Mouse (Mus musculus) hindbrain, postnatal 0 days (tissue): ENCODE measurements around the gene Tgfb1. TPM values are rescaled to one million over a fixed set of nuclear protein-coding genes. Genes with fewer than 3 reads are reported as not detected.

Experiments
- ATAC-seq: fragments of 200-750 bp; cut with Nextera tagmentation; 2 replicates; pipeline ENCODE4 v1.8.0; 2017; ENCODE audit warnings: mild to moderate bottlenecking, moderate TSS enrichment, moderate library complexity
- DNase-seq: peaks from one replicate; pipeline ENCODE4 v3.0.0-alpha.2; 2015; ENCODE audit warnings: low spot score
- H3K27ac ChIP-seq: fragments of 300-500 bp; sonication (generic); 2 replicates; pipeline ENCODE4 v1.5.1; 2014; ENCODE audit warnings: mild to moderate bottlenecking
- H3K27me3 ChIP-seq: fragments of 300-500 bp; sonication (generic); 2 replicates; pipeline ENCODE4 v1.6.1; 2014; ENCODE audit warnings: low read length, mixed read lengths; ENCODE audit not compliant: insufficient read depth
- H3K36me3 ChIP-seq: fragments of 300-500 bp; sonication (generic); 2 replicates; pipeline ENCODE4 v1.6.1; 2014; ENCODE audit warnings: low read length, mixed read lengths; ENCODE audit not compliant: insufficient read depth
- H3K4me1 ChIP-seq: fragments of 300-500 bp; sonication (generic); 2 replicates; pipeline ENCODE4 v1.6.1; 2014; ENCODE audit warnings: antibody characterized with exemption, low read length, mixed read lengths; ENCODE audit not compliant: insufficient read depth
- H3K4me2 ChIP-seq: fragments of 300-500 bp; sonication (generic); 2 replicates; pipeline ENCODE4 v1.6.1; 2014; ENCODE audit warnings: low read depth, mild to moderate bottlenecking, low read length, moderate library complexity, mixed read lengths
- H3K4me3 ChIP-seq: fragments of 300-500 bp; sonication (generic); 2 replicates; pipeline ENCODE4 v1.5.1; 2014; ENCODE audit warnings: low read length
- H3K9ac ChIP-seq: fragments of 300-500 bp; sonication (generic); replicated peaks from 2 replicates; pipeline ENCODE4 v1.6.1; 2014; ENCODE audit warnings: mild to moderate bottlenecking, low read length, moderate library complexity, mixed read lengths
- H3K9me3 ChIP-seq: fragments of 300-500 bp; sonication (generic); 2 replicates; pipeline ENCODE4 v1.6.1; 2016; ENCODE audit warnings: low read length, mixed read lengths
- CTCF ChIP-seq: IDR thresholded peaks from 2 replicates; pipeline ENCODE4 v1.5.1; 2016; ENCODE audit warnings: antibody characterized with exemption, control low read depth, low read depth
- whole genome bisulfite sequencing: fragments of 180-500 bp; shearing (Covaris S2); extraction: QIAGEN DNeasy Blood & Tissue Kit; methylation state at CpG from one replicate; pipeline ENCODE4 v1.1.7; 2014; 5-methylcytosine and 5-hydroxymethylcytosine counted together
- polyA plus RNA-seq: library from polyadenylated mRNA; unstranded; fragments of >200 nt; fragmentation: Nextera tagmentation; extraction: Ambion mirVana; gene quantifications from 2 replicates; pipeline ENCODE4 v1.2.1, GENCODE M21; 2015
- total RNA-seq: library from RNA; depleted of rRNA; stranded (reverse); fragments of >200 nt; gene quantifications from 2 replicates; pipeline ENCODE4 v1.2.3, GENCODE M21; 2014

The Tgfb1 gene
- total and polyA plus RNA-seq, 2 experiments from 2014 or later: 0.98 to 2.4 TPM

DNA sequence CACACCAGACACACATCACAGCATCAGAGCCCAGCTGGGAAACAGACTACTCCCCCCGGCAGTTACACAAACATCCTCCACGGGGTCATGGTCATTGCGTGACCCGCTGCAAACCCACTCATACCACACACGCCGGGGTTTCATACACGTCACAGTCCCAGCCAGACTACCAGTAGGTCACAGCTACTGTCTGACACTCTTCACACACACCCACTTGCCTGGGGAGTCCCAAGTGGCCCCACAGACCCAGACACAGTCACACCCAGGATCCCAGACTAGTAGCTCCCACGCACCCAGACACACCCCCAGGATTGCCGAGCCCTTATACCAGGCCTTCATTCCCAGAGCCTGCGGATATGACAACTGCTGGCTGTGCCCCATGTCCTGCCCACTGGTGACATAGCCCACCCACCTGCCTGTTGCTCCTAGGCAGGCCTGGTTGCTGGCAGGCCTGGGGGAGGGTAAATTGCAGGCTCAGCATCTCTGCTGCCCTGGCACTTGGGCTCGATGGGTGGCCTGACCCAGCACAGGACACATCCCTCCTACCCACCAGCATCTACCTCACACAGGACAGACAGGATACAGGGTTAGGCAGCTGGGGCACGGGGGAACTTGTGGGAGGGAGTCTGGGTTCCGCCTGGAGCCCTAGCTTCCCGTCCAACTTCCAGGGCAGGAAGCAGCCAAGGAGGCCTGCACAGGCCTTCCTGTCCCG lies 20.9 kb downstream of the Tgfb1 start:
- WGBS: 61% methylated on average over 15 of the region's 15 CpGs
- no peak for ATAC-seq
- Histone ChIP-seq H3K27me3 (no peaks in the 10 kb centered on the region), H3K36me3 (no peaks in the 10 kb centered on the region), H3K4me2 (no peak overlapping the region), H3K4me1 (peaks cover 19% of the 10 kb centered on the region), H3K9me3 (no peaks in the 10 kb centered on the region), H3K4me3 (no peak overlapping the region), H3K9ac (no peak overlapping the region), H3K27ac (peak overlapping the region; percentile 36; the same call in 1 of the 2 replicates)
- no peak for DNase-seq
- no peak for TF ChIP-seq CTCF

DNA sequence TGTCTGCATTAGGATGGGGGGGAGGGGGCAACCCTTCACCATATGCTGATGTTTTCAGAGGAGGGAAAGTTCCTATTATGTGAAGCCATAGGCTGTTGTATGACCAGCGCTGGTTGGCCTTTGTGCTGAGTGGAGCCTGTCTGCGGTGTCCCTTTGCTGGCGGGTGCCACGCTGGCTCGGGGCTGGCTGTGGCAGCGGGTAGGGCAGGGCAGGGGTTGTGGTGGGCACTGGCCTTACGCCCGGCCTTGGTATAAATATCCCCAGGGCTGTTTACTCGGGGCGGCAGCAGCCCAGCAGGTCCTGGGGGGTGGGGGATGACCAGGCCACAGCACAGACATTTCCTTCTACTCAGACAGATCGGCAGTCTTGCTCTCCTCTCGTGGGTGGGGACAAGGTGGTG lies 23.2 kb downstream of the Tgfb1 start:
- Histone ChIP-seq H3K36me3 (peaks cover 17% of the 10 kb centered on the region), H3K4me1 (peaks cover 15% of the 10 kb centered on the region), H3K9ac (0 out of 2 replicates have a peak overlapping the region, but pooled peaks have one; percentile 28), H3K9me3 (no peaks in the 10 kb centered on the region), H3K27me3 (no peaks in the 10 kb centered on the region), H3K27ac (no peak overlapping the region; the same call in 1 of the 2 replicates), H3K4me3 (no peak overlapping the region), H3K4me2 (peak overlapping the region; percentile 23; the same call in 1 of the 2 replicates)
- WGBS: 9% methylated on average over 12 of the region's 12 CpGs
- DNase-seq: peak; percentile 18
- no peak for TF ChIP-seq CTCF
- ATAC-seq: peak; percentile 15

DNA sequence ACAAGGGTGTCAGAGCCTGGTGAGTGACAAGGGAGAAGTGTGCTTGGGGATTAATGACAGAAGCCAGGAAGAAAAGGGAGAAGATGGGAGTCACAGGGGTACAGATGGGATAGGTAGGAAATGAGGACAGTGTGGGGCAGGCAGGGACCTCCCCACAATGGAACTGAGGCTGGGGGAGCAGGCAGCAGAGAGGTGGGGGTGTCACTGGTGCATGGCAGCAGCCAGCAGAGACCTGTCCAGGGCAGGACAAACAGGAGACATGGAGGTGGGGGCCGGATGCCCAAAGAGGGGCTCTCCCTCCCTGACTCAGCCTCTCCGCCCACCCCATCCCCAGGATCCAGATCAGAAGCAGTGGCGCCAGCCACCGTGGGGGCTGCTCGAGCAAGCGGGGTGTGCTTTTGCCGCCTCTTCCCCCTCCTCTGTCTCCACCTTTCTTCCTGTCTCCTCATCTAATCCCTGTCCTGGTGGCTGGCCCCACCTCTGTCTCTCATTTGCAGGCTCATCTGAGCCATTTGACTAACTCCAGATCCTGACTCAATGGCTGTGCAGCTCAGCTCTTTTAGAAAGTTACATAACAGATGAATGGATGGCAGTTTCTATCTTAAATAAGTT lies 23.8 kb downstream of the Tgfb1 start:
- DNase-seq (no peak), ATAC-seq (peak; percentile 11; the same call in 1 of the 2 replicates)
- H3K4me1 ChIP-seq: peaks cover 15% of the 10 kb centered on the region
- no peak overlapping the region for H3K27ac ChIP-seq
- peak overlapping the region; percentile 23; the same call in 1 of the 2 replicates for H3K4me2 ChIP-seq
- H3K9ac ChIP-seq: 0 out of 2 replicates have a peak overlapping the region, but pooled peaks have one; percentile 28
- no peak for TF ChIP-seq CTCF
- WGBS: 13% methylated on average over 5 of the region's 7 CpGs
- H3K9me3 ChIP-seq: no peaks in the 10 kb centered on the region
- H3K27me3 ChIP-seq: no peaks in the 10 kb centered on the region
- peaks cover 24% of the 10 kb centered on the region for H3K36me3 ChIP-seq
- H3K4me3 ChIP-seq: no peak overlapping the region

DNA sequence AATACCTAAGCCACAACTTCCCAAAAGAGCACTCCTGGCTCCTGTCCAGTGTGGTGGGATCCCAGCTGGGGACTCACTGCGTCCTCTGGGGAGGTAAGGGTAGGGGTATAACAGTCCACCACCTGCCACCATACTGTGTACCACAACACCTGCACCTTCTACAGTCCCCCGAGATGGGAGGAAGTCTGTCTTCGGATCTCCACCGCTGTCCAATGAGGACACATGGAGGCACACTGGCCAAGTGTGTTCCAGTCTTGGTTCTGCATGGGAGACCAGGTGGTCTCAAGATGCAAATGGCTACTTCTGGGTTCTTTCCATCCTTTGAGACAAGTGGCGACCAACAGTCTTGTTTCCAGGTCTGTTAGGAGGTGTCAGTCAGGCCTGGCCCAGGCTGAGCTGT lies 24.4 kb downstream of the Tgfb1 start:
- DNase-seq (no peak), ATAC-seq (no peak)
- H3K4me3 ChIP-seq: no peak overlapping the region
- no peaks in the 10 kb centered on the region for H3K9me3 ChIP-seq
- TF ChIP-seq CTCF: no peak
- no peak overlapping the region for H3K27ac ChIP-seq
- H3K4me2 ChIP-seq: no peak overlapping the region
- WGBS: 69% methylated on average over 5 of the region's 5 CpGs
- H3K9ac ChIP-seq: no peak overlapping the region
- H3K4me1 ChIP-seq: peaks cover 15% of the 10 kb centered on the region
- no peaks in the 10 kb centered on the region for H3K27me3 ChIP-seq
- H3K36me3 ChIP-seq: peaks cover 29% of the 10 kb centered on the region

DNA sequence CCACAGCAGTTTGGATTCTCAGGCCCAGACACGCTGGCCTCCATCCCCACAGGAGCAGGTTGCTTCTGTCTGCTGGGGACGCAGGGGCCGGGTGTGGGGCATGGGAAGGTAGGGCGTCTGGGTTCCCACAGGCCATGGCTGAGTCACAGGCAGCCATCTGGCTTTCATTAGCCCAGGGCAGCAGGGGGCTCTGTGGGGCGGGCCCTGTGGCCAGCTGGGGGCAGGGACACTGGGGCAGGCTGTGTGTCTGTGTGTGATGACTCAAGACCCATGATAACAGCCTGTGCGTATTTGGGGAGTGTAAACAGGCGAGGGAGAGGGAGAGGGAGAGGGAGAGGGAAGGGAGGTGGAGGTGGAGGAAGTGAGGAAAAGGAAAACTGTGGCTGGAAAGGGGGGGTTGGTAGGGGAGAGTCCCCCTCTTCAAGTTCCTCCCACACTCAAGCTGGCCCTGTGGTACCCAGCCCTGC lies 25.0 kb downstream of the Tgfb1 start:
- no peak overlapping the region for H3K9ac ChIP-seq
- WGBS: 35% methylated on average over 7 of the region's 7 CpGs
- H3K4me2 ChIP-seq: no peak overlapping the region
- H3K27ac ChIP-seq: no peak overlapping the region
- H3K27me3 ChIP-seq: no peaks in the 10 kb centered on the region
- peaks cover 15% of the 10 kb centered on the region for H3K4me1 ChIP-seq
- H3K4me3 ChIP-seq: no peak overlapping the region
- H3K9me3 ChIP-seq: no peaks in the 10 kb centered on the region
- no peak for TF ChIP-seq CTCF
- H3K36me3 ChIP-seq: peaks cover 29% of the 10 kb centered on the region
- DNase-seq (peak; percentile 13), ATAC-seq (no peak)

DNA sequence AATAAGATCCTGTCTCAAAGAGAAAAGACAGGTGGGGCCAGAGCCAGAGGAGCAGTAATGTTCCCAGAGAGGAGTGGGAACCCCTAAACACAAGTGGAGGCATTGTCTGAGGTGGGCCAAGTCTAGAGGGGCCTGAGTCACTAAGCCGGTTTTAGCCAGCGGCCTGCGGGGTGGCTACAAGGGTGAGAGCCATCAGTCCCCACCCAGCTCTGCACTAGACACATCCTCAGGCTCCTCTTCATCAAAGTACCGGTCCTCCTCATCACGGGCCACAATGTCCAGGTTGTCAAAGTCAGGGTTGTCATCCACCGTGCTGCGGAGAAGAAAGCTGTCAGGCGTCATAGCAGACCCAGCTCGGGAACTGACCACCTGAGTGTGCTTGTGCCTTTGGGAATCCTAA lies 26.0 kb downstream of the Tgfb1 start:
- Histone ChIP-seq H3K4me2 (no peak overlapping the region), H3K9ac (no peak overlapping the region), H3K27ac (no peak overlapping the region), H3K4me3 (no peak overlapping the region), H3K9me3 (no peaks in the 10 kb centered on the region), H3K36me3 (peaks cover 29% of the 10 kb centered on the region), H3K27me3 (no peaks in the 10 kb centered on the region), H3K4me1 (peaks cover 15% of the 10 kb centered on the region)
- no peak for ATAC-seq
- DNase-seq: no peak
- no peak for TF ChIP-seq CTCF
- 92% methylated on average over 9 of the region's 9 CpGs for WGBS

DNA sequence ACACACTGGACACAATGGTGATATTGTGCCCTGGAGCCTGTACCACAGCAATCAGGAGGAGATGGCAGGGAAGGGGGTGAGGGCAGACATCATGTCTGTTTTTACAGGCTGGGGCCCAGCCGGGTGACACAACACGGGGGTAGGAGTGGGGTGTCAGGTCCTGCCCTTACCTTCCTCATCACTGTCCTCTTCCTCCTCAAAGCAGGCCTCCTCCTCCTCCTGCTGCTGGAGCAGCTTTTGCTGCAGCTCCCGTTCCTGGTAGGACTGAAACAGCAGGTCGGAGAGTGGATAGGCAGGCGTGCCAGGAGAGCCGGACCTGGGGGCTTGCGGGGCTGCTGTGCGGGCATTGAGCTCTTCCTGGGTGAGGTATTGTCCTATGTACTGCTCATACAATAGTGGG lies 27.8 kb downstream of the Tgfb1 start:
- Histone ChIP-seq H3K4me1 (peaks cover 20% of the 10 kb centered on the region), H3K9ac (no peak overlapping the region), H3K4me3 (no peak overlapping the region), H3K36me3 (peaks cover 29% of the 10 kb centered on the region), H3K4me2 (no peak overlapping the region), H3K27ac (no peak overlapping the region), H3K27me3 (no peaks in the 10 kb centered on the region), H3K9me3 (no peaks in the 10 kb centered on the region)
- ATAC-seq: no peak
- DNase-seq: no peak
- TF ChIP-seq CTCF: no peak
- WGBS: 94% methylated on average over 8 of the region's 8 CpGs
